Mouse (Mus musculus): ENCODE measurements around the gene Sema6b.
"Not testable (repeated sequence)": the region's sequence is repeated elsewhere in the genome, so short reads cannot be mapped to it uniquely, and the experiment has no call there.

The Sema6b gene

GRCm38 (mm10) chr17:56116193-56116592 lies 23.9 kb downstream of the Sema6b start:
- DNase-seq, result no peak

GRCm38 (mm10) chr17:56112743-56113142 lies 27.4 kb downstream of the Sema6b start:
- no peak for DNase-seq

- DNase-seq, result peak in 1 of 2 experiments; percentile 66
Observed at GRCm38 (mm10) chr17:56111864-56112263, 28.3 kb downstream of the Sema6b start.

- DNase-seq, result no peak
Observed at GRCm38 (mm10) chr17:56111021-56111420, 29.1 kb downstream of the Sema6b start.

- no peak for DNase-seq
Observed at GRCm38 (mm10) chr17:56110571-56110970, 29.6 kb downstream of the Sema6b start.

- DNase-seq, result no peak
Observed at GRCm38 (mm10) chr17:56109219-56110051, 30.7 kb downstream of the Sema6b start, which contains the start of gene Plin4. TSS of gene Plin4 (minus strand) at chr17:56109803.

GRCm38 (mm10) chr17:56108334-56109044 lies 31.7 kb downstream of the Sema6b start:
- DNase-seq, result no peak

GRCm38 (mm10) chr17:56107736-56108135 lies 32.4 kb downstream of the Sema6b start:
- DNase-seq, result no peak

GRCm38 (mm10) chr17:56106981-56107380 lies 33.2 kb downstream of the Sema6b start:
- DNase-seq, result no peak

- not testable (repeated sequence) for DNase-seq
Observed at GRCm38 (mm10) chr17:56106436-56106835, 33.7 kb downstream of the Sema6b start.

GRCm38 (mm10) chr17:56104821-56105220 lies 35.3 kb downstream of the Sema6b start:
- DNase-seq, result not testable (repeated sequence)

- DNase-seq, result no peak
Observed at GRCm38 (mm10) chr17:56103465-56104285, 36.5 kb downstream of the Sema6b start.

GRCm38 (mm10) chr17:56102927-56103326 lies 37.2 kb downstream of the Sema6b start:
- no peak for DNase-seq

GRCm38 (mm10) chr17:56102158-56102557 lies 38.0 kb downstream of the Sema6b start:
- no peak for DNase-seq

- DNase-seq, result no peak
Observed at GRCm38 (mm10) chr17:56100811-56101210, 39.3 kb downstream of the Sema6b start.

- DNase-seq, result no peak
Observed at GRCm38 (mm10) chr17:56098711-56099572, 41.2 kb downstream of the Sema6b start.

GRCm38 (mm10) chr17:56098180-56098579 lies 42.0 kb downstream of the Sema6b start:
- no peak for DNase-seq

- DNase-seq, result no peak
Observed at GRCm38 (mm10) chr17:56096883-56097282, 43.3 kb downstream of the Sema6b start.

- DNase-seq, result no peak
Observed at GRCm38 (mm10) chr17:56092794-56093193, 47.3 kb downstream of the Sema6b start.

GRCm38 (mm10) chr17:56092312-56092711 lies 47.8 kb downstream of the Sema6b start:
- no peak for DNase-seq

- no peak for DNase-seq
Observed at GRCm38 (mm10) chr17:56080781-56081585, 59.2 kb downstream of the Sema6b start.

Measured in kidney, adult 8-10 months (tissue).